Mouse (Mus musculus) mesoderm, embryonic 11.5 days (tissue): ENCODE measurements around the gene Eef1akmt2.

Experiments
- DNase-seq: peaks from one replicate; pipeline ENCODE4 v3.0.0-alpha.2; 2012; ENCODE audit warnings: low read depth, low spot score

Eef1akmt2 gene

DNA sequence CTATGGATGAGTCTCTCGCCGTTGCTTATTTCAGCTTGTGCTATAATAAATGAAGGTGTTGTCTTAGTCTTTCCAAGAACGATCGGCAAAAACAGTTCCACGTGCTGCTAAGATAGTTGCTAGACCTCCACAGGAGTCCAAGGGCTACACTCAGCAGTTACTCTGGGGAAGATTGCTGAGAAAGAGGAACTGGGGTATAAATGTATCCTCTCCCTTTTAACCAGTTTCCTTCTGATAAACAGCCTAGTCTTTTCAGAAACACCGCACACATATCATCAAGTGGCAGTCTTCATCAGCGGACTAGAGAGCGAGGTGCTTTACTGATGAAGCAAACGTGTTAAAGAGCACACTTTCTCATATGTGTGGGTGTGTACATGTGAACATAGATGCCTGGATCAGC is 13.8 kb upstream of the Eef1akmt2 start:
- no peak for DNase-seq

DNA sequence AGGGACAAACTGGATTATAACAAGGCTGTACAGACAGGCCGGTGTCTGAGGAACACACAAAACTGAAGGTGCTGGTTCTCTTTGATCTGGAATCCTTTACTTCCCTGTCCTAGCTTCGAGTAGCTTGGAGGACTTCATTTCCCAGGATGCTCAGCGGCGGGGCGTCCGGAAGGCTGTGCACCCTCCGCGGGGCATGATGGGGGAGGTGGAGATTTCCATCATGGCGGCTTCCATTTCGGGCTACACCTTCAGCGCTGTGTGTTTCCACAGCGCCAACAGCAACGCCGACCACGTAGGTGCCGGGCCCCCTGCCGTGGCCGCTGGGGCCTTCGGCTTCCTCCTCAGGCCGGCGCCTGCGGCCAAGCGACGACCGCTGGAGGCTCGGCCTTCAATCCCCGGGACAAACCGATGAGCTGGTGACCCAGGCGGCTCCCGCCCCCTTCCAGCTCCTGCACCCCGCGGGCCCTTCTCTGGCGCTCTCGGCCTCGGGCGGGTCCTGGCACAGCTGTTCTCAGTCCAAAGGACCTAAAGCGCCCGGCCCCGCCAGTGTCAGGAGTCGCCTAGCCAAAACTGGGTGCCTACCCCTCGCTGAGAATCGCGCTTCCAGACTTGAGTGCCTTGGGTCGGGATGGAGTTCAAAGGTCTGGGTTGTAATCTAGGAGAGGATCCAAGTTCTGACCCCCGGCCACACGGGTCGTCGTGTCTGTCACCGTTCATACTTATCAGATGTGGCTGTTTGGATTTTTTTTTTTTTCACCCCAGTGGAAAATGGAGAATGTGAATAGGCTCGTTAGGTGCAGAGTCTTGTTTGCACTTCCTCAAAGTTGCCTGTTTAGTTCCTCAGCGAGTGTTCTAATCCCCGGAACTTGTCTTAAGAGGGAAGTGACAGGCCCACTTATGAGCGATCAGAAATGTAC is 6.8 kb upstream of the Eef1akmt2 start, which contains the start of gene Abraxas2:
TSS of gene Abraxas2 (plus strand) at position 184 of the 917 bp plus-strand sequence.
- peak; percentile 88 for DNase-seq

GRCm38 (mm10) chr7:132858043-132858608 is 5.7 kb upstream of the Eef1akmt2 start:
- no peak for DNase-seq

GRCm38 (mm10) chr7:132856083-132856482 is 3.6 kb upstream of the Eef1akmt2 start:
- no peak for DNase-seq

DNA sequence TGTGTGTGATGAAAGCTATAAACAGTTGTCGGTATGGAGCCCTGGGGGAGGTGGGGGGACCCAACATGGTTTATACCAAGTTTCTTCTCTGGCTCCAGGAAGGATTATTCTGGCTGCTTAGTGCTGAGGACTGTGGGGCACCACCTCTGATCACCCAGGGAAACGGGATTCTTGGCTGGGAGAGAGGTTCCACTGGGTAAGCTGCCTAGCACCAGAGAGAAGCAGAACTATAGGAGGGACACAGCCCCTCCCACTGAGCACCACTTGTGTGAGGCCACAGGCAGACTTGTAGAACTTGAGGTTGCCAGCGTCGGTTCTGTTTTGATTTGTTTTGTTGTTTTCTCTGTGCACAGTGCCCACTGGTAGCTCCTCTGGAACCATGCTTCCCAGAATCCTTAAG is 1.5 kb upstream of the Eef1akmt2 start:
- DNase-seq: no peak

GRCm38 (mm10) chr7:132853361-132853760 is 888 bp upstream of the Eef1akmt2 start:
- no peak for DNase-seq

GRCm38 (mm10) chr7:132843152-132843551 is 9.3 kb downstream of the Eef1akmt2 start:
- DNase-seq: no peak

DNA sequence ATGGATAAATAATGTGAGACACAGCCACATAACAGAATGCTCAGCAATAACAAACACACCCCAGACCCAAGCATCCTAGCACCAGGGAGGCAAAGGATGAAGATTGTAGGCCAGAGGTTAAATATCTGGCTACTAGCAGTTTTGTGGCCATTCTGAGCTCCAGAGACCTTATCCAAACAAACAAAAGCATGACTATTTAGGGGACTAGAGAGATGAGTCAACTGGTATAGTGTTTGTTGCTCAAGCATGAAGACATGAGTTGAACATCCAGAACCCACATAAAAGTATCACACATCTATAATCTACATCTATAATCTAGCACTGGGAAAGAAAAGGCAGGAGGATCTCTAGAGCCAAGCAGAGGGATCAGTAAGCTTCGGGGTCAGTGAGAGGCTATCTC is 10.0 kb downstream of the Eef1akmt2 start:
- DNase-seq: no peak

- DNase-seq: no peak
These were observed 11.2 kb downstream of the Eef1akmt2 start for GRCm38 (mm10) chr7:132841287-132841686.

DNA sequence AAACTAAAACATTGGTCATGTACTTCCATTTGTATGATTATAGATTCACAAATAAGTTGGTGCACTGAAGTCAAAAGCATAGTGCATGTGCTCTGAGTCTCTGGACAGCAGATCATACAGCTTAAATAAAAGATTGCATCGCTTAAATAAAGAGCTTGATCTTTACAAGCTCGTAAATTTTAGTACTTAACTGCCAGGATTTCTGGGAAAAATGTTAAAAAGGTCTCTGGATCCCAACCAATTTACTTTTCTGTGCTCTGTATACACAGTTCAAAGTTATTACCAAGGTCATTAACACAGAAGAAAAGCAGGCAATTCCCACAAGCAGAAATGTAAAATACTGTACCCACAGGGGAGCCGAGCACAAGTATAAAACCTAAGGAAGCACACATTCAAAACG is 21.5 kb downstream of the Eef1akmt2 start:
- DNase-seq: no peak

DNA sequence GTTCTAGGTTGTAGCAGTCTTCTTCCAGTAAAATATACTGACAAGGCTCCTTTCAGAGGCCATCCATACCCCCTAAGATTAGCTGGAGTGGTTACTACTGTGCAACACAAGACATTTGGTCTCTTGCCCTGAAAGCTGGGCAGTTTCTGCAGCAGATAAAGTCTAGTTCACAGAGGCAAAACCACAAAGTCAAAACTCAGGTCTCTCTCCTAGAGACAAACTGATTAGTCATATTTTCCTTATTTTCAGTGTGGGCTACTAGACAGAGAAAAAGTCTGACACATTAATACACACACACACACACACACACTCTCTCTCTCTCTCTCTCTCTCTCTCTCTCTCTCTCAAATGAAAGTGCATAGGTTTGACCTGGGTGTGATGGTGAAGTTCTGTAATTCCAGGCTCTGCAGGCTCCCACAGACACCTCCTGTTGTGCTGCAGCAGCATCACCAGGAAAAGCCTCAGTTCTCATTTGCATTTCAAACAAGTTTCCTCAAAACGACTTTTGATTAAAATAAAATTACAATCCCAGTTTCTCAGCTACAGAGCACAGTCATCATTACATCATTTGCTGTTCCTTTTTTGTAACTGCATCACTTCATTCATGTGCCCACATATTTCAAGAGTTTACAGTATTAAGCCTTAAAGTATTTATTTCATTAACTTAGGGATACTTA is 28.0 kb downstream of the Eef1akmt2 start:
- DNase-seq: no peak

DNA sequence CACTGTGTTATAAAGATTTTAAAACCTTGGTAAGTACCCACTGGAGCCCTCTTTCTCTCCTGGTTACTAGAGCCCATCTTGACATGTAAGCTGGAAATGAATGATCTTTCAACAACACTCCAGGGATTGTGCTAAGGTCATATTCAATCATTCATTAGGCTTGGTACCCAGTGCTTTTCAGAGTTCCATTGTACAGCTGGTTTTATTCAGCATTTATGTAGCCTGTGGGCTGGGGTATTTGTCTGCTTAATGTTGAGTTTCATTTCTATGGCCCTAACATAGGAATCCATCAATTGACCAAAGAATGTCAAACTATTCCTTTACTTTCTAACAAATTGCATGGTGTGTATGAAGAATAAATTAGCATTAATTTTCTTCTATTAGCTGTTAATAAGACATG is 28.6 kb downstream of the Eef1akmt2 start:
- no peak for DNase-seq

DNA sequence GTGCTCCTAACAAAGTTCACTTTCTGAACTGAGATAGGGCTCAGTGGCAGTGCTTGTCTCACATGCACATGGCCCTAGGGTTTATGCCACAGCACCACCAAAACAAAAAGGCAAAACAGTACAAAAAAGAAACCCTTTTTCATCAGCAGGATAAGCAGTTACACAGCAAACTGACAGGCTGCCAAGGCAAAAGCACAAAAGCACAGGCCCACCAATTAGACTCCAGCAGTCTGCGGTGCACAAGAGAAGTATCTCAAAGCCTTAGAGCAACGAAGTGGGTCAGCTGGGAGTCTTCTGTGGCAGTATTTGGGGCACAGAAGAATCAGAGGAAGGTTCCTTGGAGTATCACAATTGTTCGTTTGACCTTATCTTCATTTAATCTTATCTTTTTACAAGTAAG is 31.8 kb downstream of the Eef1akmt2 start:
- DNase-seq: no peak

DNA sequence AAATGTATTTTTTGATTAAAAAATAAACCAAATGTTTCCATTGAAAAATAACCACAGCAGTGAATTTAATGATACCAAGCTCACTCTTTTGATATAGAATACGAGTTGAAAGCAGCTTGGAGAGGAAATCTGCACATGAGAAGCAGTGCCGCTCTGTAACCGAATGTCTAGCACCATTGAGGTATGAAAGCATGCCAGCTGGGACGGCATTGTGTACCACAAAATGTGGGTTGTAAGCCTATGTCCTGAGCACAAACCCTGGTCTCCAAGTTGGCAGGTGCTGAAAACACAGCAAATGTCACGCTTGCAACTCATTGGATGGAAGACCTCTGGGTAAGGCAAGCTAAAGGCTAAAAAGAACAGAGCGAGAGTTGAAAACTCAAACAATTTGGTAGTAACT is 35.4 kb downstream of the Eef1akmt2 start:
- DNase-seq: no peak

GRCm38 (mm10) chr7:132816528-132816927 is 35.9 kb downstream of the Eef1akmt2 start:
- DNase-seq: no peak

DNA sequence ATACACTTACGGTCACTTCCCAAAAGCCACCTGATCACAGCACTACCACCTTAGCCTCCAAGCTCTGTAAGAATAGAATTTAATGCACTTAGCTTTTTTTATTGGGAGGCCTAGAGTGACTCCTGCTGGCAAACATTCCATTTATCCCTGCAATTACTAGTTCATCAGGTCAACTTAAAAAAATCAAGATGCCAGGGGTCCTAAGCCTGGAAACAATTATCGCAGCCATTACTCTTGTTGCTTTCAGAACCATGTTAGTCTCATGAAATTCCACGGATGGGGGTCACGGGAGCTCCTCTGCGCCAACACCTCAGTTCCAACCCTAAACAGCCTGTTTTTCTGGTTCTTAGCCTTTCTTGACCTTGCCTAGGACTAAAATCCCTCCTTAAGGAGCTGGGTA is 37.4 kb downstream of the Eef1akmt2 start:
- peak; percentile 63 for DNase-seq

DNA sequence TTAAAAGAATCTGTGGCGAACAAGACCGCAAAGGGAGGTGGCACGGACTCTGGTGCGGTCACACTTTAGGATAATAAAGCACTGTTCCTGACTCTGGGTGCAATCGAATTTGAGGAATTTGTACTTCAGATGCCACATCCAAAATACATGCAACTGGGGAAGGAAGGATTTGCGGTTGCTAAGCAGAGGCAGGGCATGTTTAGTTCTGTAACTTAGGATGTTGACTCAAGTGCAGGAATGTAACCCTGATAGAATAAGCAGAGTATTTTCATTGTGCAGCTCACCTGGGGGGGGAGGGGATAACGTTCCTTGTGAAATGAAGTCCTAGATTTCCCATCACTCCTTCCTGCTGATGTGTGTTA is 38.4 kb downstream of the Eef1akmt2 start:
- no peak for DNase-seq

- DNase-seq: peak; percentile 82
These were observed 38.9 kb downstream of the Eef1akmt2 start, which contains the start of gene Fam53b for GRCm38 (mm10) chr7:132813416-132814088. Gene Fam53b, minus strand, starts transcription at chr7:132813886.

GRCm38 (mm10) chr7:132812619-132813415 is 39.7 kb downstream of the Eef1akmt2 start:
- DNase-seq: peak; percentile 61

DNA sequence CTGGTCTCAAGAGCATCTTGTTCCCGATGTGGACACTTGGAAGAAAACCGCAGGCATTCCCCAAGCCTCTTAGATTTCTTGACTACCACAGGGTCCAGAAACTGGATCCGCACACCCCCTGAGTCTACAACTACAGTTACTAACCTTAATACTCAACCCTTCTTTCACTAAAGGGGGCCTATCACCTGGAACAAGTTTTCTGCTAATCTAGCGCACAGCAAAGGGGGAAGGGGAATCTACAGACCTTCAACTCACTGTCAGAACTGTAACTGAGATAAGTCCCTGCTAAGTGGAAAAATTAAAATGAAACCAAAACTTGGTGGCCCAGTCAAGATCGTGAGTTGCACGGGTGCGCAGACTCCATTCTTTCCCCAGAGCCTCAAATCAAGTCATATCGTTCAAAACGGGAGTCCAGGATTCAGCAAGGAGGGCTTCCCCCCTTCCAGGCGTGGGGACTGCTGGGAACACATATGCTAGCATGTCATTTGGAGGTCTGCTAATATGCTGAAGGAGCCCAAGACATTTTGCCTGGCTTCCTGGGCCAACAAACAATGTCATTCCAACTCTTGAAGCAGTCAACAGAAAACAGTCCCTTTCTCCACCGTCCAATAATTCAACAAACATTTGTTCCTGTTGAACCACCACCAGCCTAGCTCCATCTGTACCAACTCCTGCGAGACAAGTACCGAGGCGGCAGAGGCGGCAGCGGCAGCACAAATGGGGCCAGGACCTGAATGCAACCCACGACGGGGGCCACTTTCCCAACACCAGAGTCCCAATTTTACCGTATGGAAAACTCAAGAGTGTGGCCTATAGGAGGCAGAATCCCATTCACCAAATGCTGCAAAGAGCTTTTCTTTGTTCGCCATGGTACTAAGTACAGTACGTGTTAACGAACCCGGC is 40.5 kb downstream of the Eef1akmt2 start:
- peak; percentile 35 for DNase-seq
